9 mouse cellular contexts compared by ENCODE assay signal in genomic region chr7:136791162-136791561, GRCm38 (mm10).
"Had no signal": no experiment of that assay in that cellular context is flagged by ENCODE, and none has a peak within 500 bp of the region (broad histone marks: within the 10 kb centered on the region; RNA-seq: fewer than 3 reads in every experiment).

No protein-coding gene starts in this region.

- H3K27me3 ChIP-seq: limb, embryonic 15.5 days; liver, embryonic 12.5 days; lung, embryonic 15.5 days had no signal

- H3K4me2 ChIP-seq: limb, embryonic 15.5 days; liver, embryonic 12.5 days; lung, embryonic 15.5 days; midbrain, embryonic 12.5 days had no signal

- ATAC-seq: liver, embryonic 12.5 days had no signal

- DNase-seq: kidney, postnatal 36 days; layer of hippocampus, adult 9-11 months; layer of hippocampus, postnatal 36 days; right cerebral cortex, postnatal 14 days had no signal

- H3K4me1 ChIP-seq: liver, embryonic 12.5 days; lung, embryonic 15.5 days; midbrain, embryonic 12.5 days had no signal

- H3K9ac ChIP-seq: limb, embryonic 15.5 days; liver, embryonic 12.5 days; lung, embryonic 15.5 days; midbrain, embryonic 12.5 days had no signal

- H3K27ac ChIP-seq: kidney, postnatal 0 days; limb, embryonic 15.5 days; liver, embryonic 12.5 days; lung, embryonic 15.5 days; midbrain, embryonic 12.5 days had no signal

- H3K4me3 ChIP-seq: limb, embryonic 15.5 days; liver, embryonic 12.5 days; lung, embryonic 15.5 days; midbrain, embryonic 12.5 days had no signal

- H3K36me3 ChIP-seq: limb, embryonic 15.5 days; liver, embryonic 12.5 days; lung, embryonic 15.5 days; midbrain, embryonic 12.5 days had no signal

- H3K9me3 ChIP-seq: limb, embryonic 15.5 days; liver, embryonic 12.5 days; lung, embryonic 15.5 days; midbrain, embryonic 12.5 days had no signal
